Mouse (Mus musculus): ENCODE measurements around the gene Rxfp2. TPM values are rescaled to one million over a fixed set of nuclear protein-coding genes. Genes with fewer than 3 reads are reported as not detected.

Rxfp2 gene
- polyA plus RNA-seq, 1 experiment: not detected

- Histone ChIP-seq H3K36me3 (ENCODE audit: control insufficient read depth, insufficient read depth) (no peaks in the 10 kb centered on the region), H3K4me3 (no peak overlapping the region), H3ac (ENCODE audit: control insufficient read depth, insufficient read length) (no peak overlapping the region), H3K27me3 (ENCODE audit: control insufficient read depth, insufficient read depth, insufficient read length) (no peaks in the 10 kb centered on the region), H3K4me2 (ENCODE audit: low read depth) (no peak overlapping the region), H3K79me2 (ENCODE audit: control insufficient read depth, insufficient read depth) (no peaks in the 10 kb centered on the region)
- no peak for TF ChIP-seq TCF3 (IDR thresholded peaks at IDR 0.05; ENCODE audit: insufficient read length, low read depth)
- TF ChIP-seq SRF (IDR thresholded peaks at IDR 0.05; ENCODE audit: control insufficient read depth, insufficient read length, low read depth): no peak
- no peak for TF ChIP-seq MYOD1 (IDR thresholded peaks at IDR 0.05; ENCODE audit: control insufficient read depth in 1 of 3, insufficient read length in 2 of 3, low read depth in 2 of 3)
- TF ChIP-seq CEBPB (IDR thresholded peaks at IDR 0.05; ENCODE audit: insufficient read depth, poor library complexity, severe bottlenecking): no peak
- TF ChIP-seq POLR2A (IDR thresholded peaks at IDR 0.05; ENCODE audit: insufficient read length, low read depth): no peak
- no peak for TF ChIP-seq USF1 (IDR thresholded peaks at IDR 0.05; ENCODE audit: low read depth)
- no peak for TF ChIP-seq MYOG (IDR thresholded peaks at IDR 0.05; ENCODE audit: control insufficient read depth in 1 of 3, insufficient read depth in 1 of 3, insufficient read length in 2 of 3, low read depth in 2 of 3)
- TF ChIP-seq TCF12 (IDR thresholded peaks at IDR 0.05; ENCODE audit: insufficient read depth, poor library complexity, severe bottlenecking): no peak
- TF ChIP-seq E2F4 (IDR thresholded peaks at IDR 0.05; ENCODE audit: insufficient read depth): no peak
- no peak for TF ChIP-seq REST (IDR thresholded peaks at IDR 0.05; ENCODE audit: insufficient read depth, insufficient read length)
- TF ChIP-seq POLR2AphosphoS2 (IDR thresholded peaks at IDR 0.05; ENCODE audit: insufficient read length, low read depth): no peak
- TF ChIP-seq MAX (IDR thresholded peaks at IDR 0.05; ENCODE audit: low read depth): no peak
Observed at GRCm38 (mm10) chr5:150071738-150072137, 53.3 kb downstream of the Rxfp2 start.

GRCm38 (mm10) chr5:150079866-150080797 is 61.7 kb downstream of the Rxfp2 start:
- no peaks in the 10 kb centered on the region for H3K36me3 ChIP-seq (ENCODE audit: control insufficient read depth, insufficient read depth)
- H3K79me2 ChIP-seq (ENCODE audit: control insufficient read depth, insufficient read depth): no peaks in the 10 kb centered on the region
- no peak overlapping the region for H3ac ChIP-seq (ENCODE audit: control insufficient read depth, insufficient read length)
- no peaks in the 10 kb centered on the region for H3K27me3 ChIP-seq (ENCODE audit: control insufficient read depth, insufficient read depth, insufficient read length)
- H3K4me2 ChIP-seq (ENCODE audit: low read depth): no peak overlapping the region
- TF ChIP-seq TCF12 (IDR thresholded peaks at IDR 0.05; ENCODE audit: insufficient read depth, poor library complexity, severe bottlenecking): no peak
- TF ChIP-seq MYOG (IDR thresholded peaks at IDR 0.05; ENCODE audit: control insufficient read depth in 1 of 3, insufficient read depth in 1 of 3, insufficient read length in 2 of 3, low read depth in 2 of 3): no peak
- TF ChIP-seq POLR2AphosphoS2 (IDR thresholded peaks at IDR 0.05; ENCODE audit: insufficient read length, low read depth): no peak
- no peak for TF ChIP-seq MYOD1 (IDR thresholded peaks at IDR 0.05; ENCODE audit: control insufficient read depth in 1 of 3, insufficient read length in 2 of 3, low read depth in 2 of 3)
- TF ChIP-seq E2F4 (IDR thresholded peaks at IDR 0.05; ENCODE audit: insufficient read depth): no peak
- no peak for TF ChIP-seq SRF (IDR thresholded peaks at IDR 0.05; ENCODE audit: control insufficient read depth, insufficient read length, low read depth)
- no peak for TF ChIP-seq USF1 (IDR thresholded peaks at IDR 0.05; ENCODE audit: low read depth)
- no peak for TF ChIP-seq MAX (IDR thresholded peaks at IDR 0.05; ENCODE audit: low read depth)
- no peak for TF ChIP-seq TCF3 (IDR thresholded peaks at IDR 0.05; ENCODE audit: insufficient read length, low read depth)
- TF ChIP-seq POLR2A (IDR thresholded peaks at IDR 0.05; ENCODE audit: insufficient read length, low read depth): no peak
- TF ChIP-seq CEBPB (IDR thresholded peaks at IDR 0.05; ENCODE audit: insufficient read depth, poor library complexity, severe bottlenecking): no peak
- TF ChIP-seq REST (IDR thresholded peaks at IDR 0.05; ENCODE audit: insufficient read depth, insufficient read length): no peak
- H3K4me3 ChIP-seq: no peak overlapping the region

- H3K36me3 ChIP-seq (ENCODE audit: control insufficient read depth, insufficient read depth): no peaks in the 10 kb centered on the region
- H3ac ChIP-seq (ENCODE audit: control insufficient read depth, insufficient read length): no peak overlapping the region
- H3K4me2 ChIP-seq (ENCODE audit: low read depth): no peak overlapping the region
- no peak overlapping the region for H3K4me3 ChIP-seq
- no peaks in the 10 kb centered on the region for H3K79me2 ChIP-seq (ENCODE audit: control insufficient read depth, insufficient read depth)
- TF ChIP-seq USF1 (IDR thresholded peaks at IDR 0.05; ENCODE audit: low read depth) (no peak), MYOD1 (IDR thresholded peaks at IDR 0.05; ENCODE audit: control insufficient read depth in 1 of 3, insufficient read length in 2 of 3, low read depth in 2 of 3) (no peak), POLR2AphosphoS2 (IDR thresholded peaks at IDR 0.05; ENCODE audit: insufficient read length, low read depth) (no peak), MAX (IDR thresholded peaks at IDR 0.05; ENCODE audit: low read depth) (no peak)
- no peaks in the 10 kb centered on the region for H3K27me3 ChIP-seq (ENCODE audit: control insufficient read depth, insufficient read depth, insufficient read length)
Observed at GRCm38 (mm10) chr5:150082696-150083095, 64.2 kb downstream of the Rxfp2 start.

- H3K4me3 ChIP-seq: no peak overlapping the region
- no peaks in the 10 kb centered on the region for H3K27me3 ChIP-seq (ENCODE audit: control insufficient read depth, insufficient read depth, insufficient read length)
- H3K4me2 ChIP-seq (ENCODE audit: low read depth): no peak overlapping the region
- H3K79me2 ChIP-seq (ENCODE audit: control insufficient read depth, insufficient read depth): no peaks in the 10 kb centered on the region
- no peaks in the 10 kb centered on the region for H3K36me3 ChIP-seq (ENCODE audit: control insufficient read depth, insufficient read depth)
- TF ChIP-seq MYOD1 (IDR thresholded peaks at IDR 0.05; ENCODE audit: control insufficient read depth in 1 of 3, insufficient read length in 2 of 3, low read depth in 2 of 3) (no peak), CEBPB (IDR thresholded peaks at IDR 0.05; ENCODE audit: insufficient read depth, poor library complexity, severe bottlenecking) (no peak), USF1 (IDR thresholded peaks at IDR 0.05; ENCODE audit: low read depth) (no peak), TCF3 (IDR thresholded peaks at IDR 0.05; ENCODE audit: insufficient read length, low read depth) (no peak), MYOG (IDR thresholded peaks at IDR 0.05; ENCODE audit: control insufficient read depth in 1 of 3, insufficient read depth in 1 of 3, insufficient read length in 2 of 3, low read depth in 2 of 3) (no peak), SRF (IDR thresholded peaks at IDR 0.05; ENCODE audit: control insufficient read depth, insufficient read length, low read depth) (no peak), REST (IDR thresholded peaks at IDR 0.05; ENCODE audit: insufficient read depth, insufficient read length) (no peak), TCF12 (IDR thresholded peaks at IDR 0.05; ENCODE audit: insufficient read depth, poor library complexity, severe bottlenecking) (no peak), POLR2AphosphoS2 (IDR thresholded peaks at IDR 0.05; ENCODE audit: insufficient read length, low read depth) (no peak), POLR2A (IDR thresholded peaks at IDR 0.05; ENCODE audit: insufficient read length, low read depth) (no peak), MAX (IDR thresholded peaks at IDR 0.05; ENCODE audit: low read depth) (no peak), E2F4 (IDR thresholded peaks at IDR 0.05; ENCODE audit: insufficient read depth) (no peak)
- no peak overlapping the region for H3ac ChIP-seq (ENCODE audit: control insufficient read depth, insufficient read length)
Observed at GRCm38 (mm10) chr5:150083190-150083589, 64.7 kb downstream of the Rxfp2 start.

All from myocyte (in vitro differentiated cells).